Comparison of ENCODE assay signal across 9 mouse cellular contexts in the genomic region with DNA sequence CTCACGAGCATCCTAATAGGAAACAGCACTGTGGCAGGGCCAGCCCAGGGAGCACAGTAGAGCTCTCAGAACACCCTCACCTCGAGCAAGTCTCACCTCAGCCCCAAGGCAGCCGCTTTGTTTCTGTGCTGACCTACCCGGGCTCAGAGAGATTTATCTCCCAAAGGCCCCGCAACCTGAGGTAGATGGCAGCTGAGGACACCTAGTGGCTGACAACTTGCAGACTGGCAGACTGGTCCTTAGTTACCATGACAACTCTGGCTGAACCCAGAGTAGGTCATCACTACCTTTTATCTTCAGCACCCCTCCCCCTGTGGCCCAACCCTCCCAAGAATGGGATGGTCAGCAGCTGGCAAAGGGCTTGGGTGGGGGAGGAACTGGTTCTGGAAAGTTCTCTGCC. TPM values are rescaled to one million over a fixed set of nuclear protein-coding genes. Genes with fewer than 3 reads are reported as not detected.
A peak's percentile ranks its signal among the peaks of the same experiment; 100 is the strongest.
DNase-seq lines count a peak whose midpoint lies in the region; ATAC-seq and TF ChIP-seq lines count a peak whose summit lies in the region.
"Had no signal": no experiment of that assay in that cellular context is flagged by ENCODE, and none has a peak within 500 bp of the region (broad histone marks: within the 10 kb centered on the region; RNA-seq: fewer than 3 reads in every experiment).

No protein-coding gene starts in this region.

- no peak overlapping the region for H3K9ac ChIP-seq in limb, embryonic 11.5 days (ENCODE audit: low read length)
- no peak overlapping the region for H3K9ac ChIP-seq in ES-E14 (ENCODE audit: insufficient read depth, low read depth, low read length, poor library complexity, severe bottlenecking)

- no peak overlapping the region for H3K27ac ChIP-seq in limb, embryonic 11.5 days (replicated peaks; ENCODE audit: low read depth, low read length)
- no peak overlapping the region for H3K27ac ChIP-seq in limb, embryonic 10.5 days
- no peak overlapping the region for H3K27ac ChIP-seq in ES-E14 (ENCODE audit: insufficient read depth, low read depth, low read length, poor library complexity, severe bottlenecking)

- H3K36me3 ChIP-seq in limb, embryonic 11.5 days (ENCODE audit: control insufficient read depth, insufficient read depth, low read length), result no peaks in the 10 kb centered on the region
- H3K36me3 ChIP-seq in limb, embryonic 10.5 days, result no peaks in the 10 kb centered on the region
- peaks cover 2% of the 10 kb centered on the region; the same call in 1 of the 2 replicates for H3K36me3 ChIP-seq in ES-E14 (ENCODE audit: control insufficient read depth, insufficient read depth, low read length, poor library complexity, severe bottlenecking)

- H3K4me2 ChIP-seq in limb, embryonic 11.5 days (ENCODE audit: low read depth, severe bottlenecking), result no peak overlapping the region

- peak; percentile 57 to 66 for DNase-seq in cerebellum, postnatal 10 days
- DNase-seq in limb, embryonic 11.5 days (ENCODE audit: low spot score), result peak; percentile 39
- DNase-seq in limb, embryonic 10.5 days (ENCODE audit: low spot score), result no peak
- DNase-seq in ES-E14 (ENCODE audit: low read depth, low spot score), result peak; percentile 45
- peak; percentile 49 for DNase-seq in kidney, postnatal 14 days
- no peak for DNase-seq in ovary, postnatal 14 days (ENCODE audit: low spot score)
- no peak for DNase-seq in gastrocnemius, postnatal 25 days

- no peak overlapping the region for H3K4me3 ChIP-seq in limb, embryonic 11.5 days (ENCODE audit: low read depth, low read length)
- no peak overlapping the region for H3K4me3 ChIP-seq in limb, embryonic 10.5 days
- no peak overlapping the region for H3K4me3 ChIP-seq in ES-E14 (ENCODE audit: insufficient read depth in 1 of 2, low read depth in 1 of 2, low read length in 2 of 2, poor library complexity in 1 of 2, severe bottlenecking in 1 of 2)

- H3K27me3 ChIP-seq in limb, embryonic 11.5 days (ENCODE audit: control insufficient read depth, insufficient read depth, low read length), result no peaks in the 10 kb centered on the region
- 0 out of 2 replicates have a peak, but pooled peaks cover 13% of the 10 kb centered on the region for H3K27me3 ChIP-seq in limb, embryonic 10.5 days (ENCODE audit: low read depth, poor library complexity, severe bottlenecking)
- H3K27me3 ChIP-seq: Patski had no signal

- 28% methylated on average over 5 of the region's 5 CpGs for WGBS in limb, embryonic 11.5 days
- 38% methylated on average over 5 of the region's 5 CpGs for WGBS in limb, embryonic 10.5 days

- H3K9me3 ChIP-seq in limb, embryonic 11.5 days (ENCODE audit: control insufficient read depth, low read length), result no peaks in the 10 kb centered on the region
- H3K9me3 ChIP-seq in limb, embryonic 10.5 days (replicated peaks), result no peaks in the 10 kb centered on the region
- no peaks in the 10 kb centered on the region for H3K9me3 ChIP-seq in ES-E14 (ENCODE audit: control insufficient read depth, insufficient read depth, low read depth, low read length)

- no peak for ATAC-seq in cerebellum, adult (ENCODE audit: insufficient number of reproducible peaks, low FRiP score, low TSS enrichment)
- no peak for ATAC-seq in limb, embryonic 11.5 days (ENCODE audit: insufficient number of reproducible peaks, low FRiP score, low TSS enrichment, low read depth)
- ATAC-seq: Patski had no signal

- in situ Hi-C loops in ES-E14 (cut with MboI; ENCODE audit: low sequenced_read_pairs in 2 of 2, unreplicated experiment in 2 of 2), result no loop called here

- H3K4me1 ChIP-seq in limb, embryonic 11.5 days (ENCODE audit: control insufficient read depth, insufficient read depth, low read length), result 0 out of 2 replicates have a peak, but pooled peaks cover 1% of the 10 kb centered on the region
- H3K4me1 ChIP-seq in limb, embryonic 10.5 days, result peaks cover 18% of the 10 kb centered on the region
- H3K4me1 ChIP-seq in ES-E14 (ENCODE audit: control insufficient read depth in 2 of 2, insufficient read depth in 2 of 2, low read length in 2 of 2, poor library complexity in 1 of 2), result no peaks in the 10 kb centered on the region; a peak in 1 of 4 replicates

TF ChIP-seq in ES-E14, 5 proteins besides CTCF, POLR2A, EP300 and RAD21:
- TF ChIP-seq CHD2 (IDR thresholded peaks at IDR 0.05; ENCODE audit: low read depth, low read length) (no peak), ZC3H11A (IDR thresholded peaks at IDR 0.05; ENCODE audit: borderline replicate concordance, low read depth, low read length) (no peak), HCFC1 (IDR thresholded peaks at IDR 0.05; ENCODE audit: borderline replicate concordance, insufficient read depth, low read length) (no peak), ZNF384 (IDR thresholded peaks at IDR 0.05; ENCODE audit: low read depth, low read length) (no peak), MAFK (IDR thresholded peaks at IDR 0.05; ENCODE audit: insufficient read depth, low read depth, low read length) (no peak)

RNA-seq across cellular contexts. Expression of gene Htra3, which starts 16.2 kb away (rescaled TPM):
- polyA plus RNA-seq in limb, embryonic 11.5 days (2014; fragmentation: Nextera tagmentation; extraction: Ambion mirVana), result 0.89 and 1.6 TPM in 2 replicates
- 0.51 and 0.62 TPM in 2 replicates for polyA plus RNA-seq in limb, embryonic 10.5 days (2016; fragmentation: Nextera tagmentation; extraction: Ambion mirVana)
- total RNA-seq in ES-E14 (2012; rRNA removed), result 0.16 and 0.71 TPM in 2 replicates
- 10 to 100 TPM; 37.4 to 46.7 TPM for total RNA-seq in gastrocnemius, postnatal 25 days (2021)

RNA-seq across cellular contexts. Expression of gene Sh3tc1, which starts 44.0 kb away (rescaled TPM):
- 2.3 and 4.1 TPM in 2 replicates for polyA plus RNA-seq in limb, embryonic 11.5 days (2014; fragmentation: Nextera tagmentation; extraction: Ambion mirVana)
- 4.9 and 6.6 TPM in 2 replicates for polyA plus RNA-seq in limb, embryonic 10.5 days (2016; fragmentation: Nextera tagmentation; extraction: Ambion mirVana)
- total RNA-seq in ES-E14 (2012; rRNA removed), result 5.1 and 5.9 TPM in 2 replicates
- total RNA-seq in gastrocnemius, postnatal 25 days (2021), result 1 to 10 TPM; 1.8 to 2.1 TPM

Comparison
In these comparisons a context has a peak if more than half of its experiments do, and no peak if none do; other contexts are left out.
1. DNase-seq: peak in cerebellum, postnatal 10 days (2 of 2), limb, embryonic 11.5 days (single experiment), ES-E14 (single experiment) and kidney, postnatal 14 days (single experiment); none in limb, embryonic 10.5 days (single experiment), ovary, postnatal 14 days (single experiment) and gastrocnemius, postnatal 25 days (single experiment).
2. RNA of gene Htra3, which starts 16.2 kb away (total RNA-seq): 37.4 to 46.7 TPM in gastrocnemius, postnatal 25 days; 0.16 to 0.71 TPM in ES-E14; every median in the first group is over 10 times any median in the second.